Mouse (Mus musculus) activated CD4-positive, CD25-positive, alpha-beta regulatory T cell, adult 4 months (primary cell): ENCODE measurements around the gene Ofd1. TPM values are rescaled to one million over a fixed set of nuclear protein-coding genes. Genes with fewer than 3 reads are reported as not detected.

Source experiments
- ATAC-seq: one replicate; pipeline ENCODE4 v1.8.0; 2017
- polyA plus RNA-seq, 2 experiments: library from polyadenylated mRNA; unstranded; fragments of 100-300 nt; shearing (Covaris generic); gene quantifications; one replicate each; pipeline ENCODE4 v1.2.1; 2017

Gene Ofd1
- polyA plus RNA-seq: 1 to 10 TPM; 6.0 to 7.1 TPM

DNA sequence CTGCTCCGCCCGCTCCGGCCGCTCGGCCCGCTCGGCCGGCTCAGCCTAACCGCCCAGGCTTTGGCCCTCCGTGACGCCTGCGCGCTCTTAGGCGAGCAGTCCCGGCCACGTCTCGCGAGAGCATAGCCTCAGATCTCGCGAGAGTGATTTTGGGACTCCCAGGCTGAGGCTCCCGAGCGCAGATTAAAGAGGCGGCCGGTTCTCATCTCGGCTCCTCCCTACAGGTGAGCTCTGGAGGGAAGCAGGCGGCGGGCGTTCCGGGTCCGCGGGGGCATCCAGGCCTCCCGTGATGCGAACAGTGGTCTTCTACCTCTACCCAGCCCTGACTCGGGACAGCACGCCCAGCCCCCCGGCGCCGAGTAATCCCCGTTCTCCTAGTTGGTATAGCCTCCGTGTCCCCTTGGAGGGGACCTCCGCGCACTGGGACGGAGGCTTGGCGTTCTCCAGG is at the start of gene Ofd1:
Gene Ofd1, minus strand, starts transcription at position 89 of the 448 bp plus-strand sequence.
- peak; percentile 99 for ATAC-seq

DNA sequence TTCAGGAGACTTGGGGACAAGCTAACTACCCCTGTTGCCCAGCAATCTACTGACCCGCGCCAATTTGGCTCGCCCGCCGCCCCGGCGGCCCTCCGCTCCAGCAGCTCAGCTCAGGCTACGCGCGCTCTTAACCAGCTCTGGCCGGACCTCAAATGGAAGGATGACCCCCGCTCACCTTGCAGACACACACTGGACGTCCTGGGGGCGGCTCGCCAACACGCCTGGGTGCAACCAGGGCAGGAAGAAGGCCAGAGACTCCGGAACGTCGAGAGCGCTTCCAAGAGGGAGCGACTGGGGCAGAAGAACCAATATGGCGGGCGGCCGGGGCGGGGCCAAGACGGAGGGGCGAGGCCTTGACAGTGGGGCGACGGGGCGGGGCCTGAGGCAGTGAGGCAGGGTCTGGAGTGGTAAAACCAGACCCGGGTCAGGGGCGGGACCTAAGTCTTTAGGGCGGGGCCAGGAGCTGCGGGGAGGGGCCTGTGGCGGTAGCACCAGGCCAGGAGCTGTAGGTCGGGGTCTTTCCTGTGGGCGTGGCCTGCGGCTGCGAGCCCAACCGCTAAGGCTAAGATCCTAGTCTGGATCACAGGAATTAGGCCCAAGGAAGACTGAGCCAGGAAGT is 39.0 kb upstream of the Ofd1 start, which contains the start of gene Rab9:
Gene Rab9, minus strand, starts transcription at position 503 of the 619 bp plus-strand sequence.
- ATAC-seq: peak; percentile 92

DNA sequence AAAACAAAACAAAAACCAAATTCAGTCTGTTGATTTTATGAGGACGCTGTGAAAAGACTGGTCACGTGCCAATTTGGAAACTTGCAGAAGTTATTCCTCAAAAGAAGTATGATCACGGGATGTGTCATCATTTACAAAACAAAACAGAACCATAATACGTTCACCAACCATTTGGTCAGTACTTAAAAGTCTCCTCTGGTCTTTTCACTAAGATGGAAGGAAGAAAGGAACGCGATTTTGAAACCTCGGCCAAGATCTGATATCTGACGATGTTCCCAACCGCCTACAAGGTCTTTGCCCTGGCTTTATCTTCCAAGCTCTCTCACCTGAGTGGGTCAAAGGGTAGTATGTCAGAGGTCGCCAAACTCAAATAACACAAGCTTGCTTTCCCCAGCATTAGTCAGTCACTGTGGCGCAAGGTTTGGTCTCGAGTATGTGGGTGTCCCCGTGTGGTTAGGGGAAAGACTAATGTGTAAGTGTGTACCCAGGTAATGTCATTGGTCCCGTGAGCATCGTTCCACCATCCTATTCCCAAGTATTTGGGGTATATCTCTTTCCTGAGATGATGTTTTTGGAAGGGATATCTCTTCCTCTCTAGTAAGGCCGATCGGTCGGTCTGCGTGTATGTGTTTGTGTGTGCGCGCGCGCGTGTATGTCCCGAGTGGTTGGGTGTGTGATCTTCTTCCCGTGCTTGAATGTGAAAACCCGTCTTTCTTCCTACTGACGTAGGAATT is 38.3 kb upstream of the Ofd1 start:
- peak; percentile 37 for ATAC-seq

GRCm38 (mm10) chrX:166477393-166477792 is 36.9 kb upstream of the Ofd1 start:
- ATAC-seq: no peak

GRCm38 (mm10) chrX:166472612-166473011 is 32.1 kb upstream of the Ofd1 start:
- ATAC-seq: no peak

DNA sequence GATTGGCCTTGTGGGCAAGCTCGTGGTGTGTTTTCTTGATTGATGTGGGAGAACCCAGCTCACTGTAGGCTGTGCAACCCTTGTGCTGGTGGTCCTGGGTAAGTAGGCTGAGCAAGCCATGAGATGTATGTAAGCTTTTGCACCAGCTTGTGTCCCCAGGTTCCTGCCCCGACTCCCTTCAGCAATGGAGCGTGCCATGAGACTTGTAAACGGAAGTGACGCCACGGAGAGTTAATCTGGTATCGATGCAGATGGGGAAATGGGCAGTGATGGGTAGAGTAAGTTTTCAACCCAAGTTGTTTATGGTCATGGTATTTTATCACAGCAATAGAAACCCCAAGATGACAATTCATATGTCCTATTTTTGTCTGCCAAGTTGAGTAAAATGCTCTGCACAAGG is 27.8 kb upstream of the Ofd1 start:
- ATAC-seq: no peak

DNA sequence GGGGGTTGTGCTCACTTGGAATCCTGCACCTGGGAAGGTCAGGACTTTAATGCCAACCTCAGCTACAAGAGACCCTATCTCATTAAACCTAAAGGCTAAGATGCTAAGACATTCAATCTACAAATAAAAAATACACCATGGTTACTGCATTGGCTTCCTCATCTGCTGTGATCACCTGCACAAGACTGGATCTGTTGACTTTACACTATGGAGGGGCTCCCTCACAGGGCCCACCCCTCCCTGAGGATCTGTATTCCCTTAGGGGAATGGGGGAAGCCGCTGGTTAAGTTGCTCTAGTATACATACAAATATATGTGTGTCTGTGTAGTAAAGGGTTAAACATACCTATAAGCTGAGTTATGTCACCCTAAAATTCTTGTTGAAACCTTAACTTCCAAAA is 15.0 kb upstream of the Ofd1 start:
- no peak for ATAC-seq

DNA sequence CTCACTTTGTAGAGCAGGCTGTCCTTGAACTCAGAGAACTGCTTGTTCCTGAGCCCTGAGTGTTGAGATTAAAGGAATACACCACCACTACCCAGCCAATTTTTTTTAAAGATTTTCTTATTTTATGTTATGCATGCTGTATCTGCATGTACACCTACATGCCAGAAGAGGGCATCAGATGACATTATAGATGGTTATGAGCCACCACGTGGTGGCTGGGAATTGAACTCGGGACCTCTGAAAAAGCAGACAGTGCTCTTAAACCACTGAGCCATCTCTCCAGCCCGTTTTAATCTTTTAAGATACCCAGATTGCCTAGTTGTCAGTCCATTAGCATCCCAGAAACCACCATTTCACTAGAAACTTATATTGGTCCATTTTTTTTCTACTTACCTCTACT is 13.8 kb upstream of the Ofd1 start:
- no peak for ATAC-seq

DNA sequence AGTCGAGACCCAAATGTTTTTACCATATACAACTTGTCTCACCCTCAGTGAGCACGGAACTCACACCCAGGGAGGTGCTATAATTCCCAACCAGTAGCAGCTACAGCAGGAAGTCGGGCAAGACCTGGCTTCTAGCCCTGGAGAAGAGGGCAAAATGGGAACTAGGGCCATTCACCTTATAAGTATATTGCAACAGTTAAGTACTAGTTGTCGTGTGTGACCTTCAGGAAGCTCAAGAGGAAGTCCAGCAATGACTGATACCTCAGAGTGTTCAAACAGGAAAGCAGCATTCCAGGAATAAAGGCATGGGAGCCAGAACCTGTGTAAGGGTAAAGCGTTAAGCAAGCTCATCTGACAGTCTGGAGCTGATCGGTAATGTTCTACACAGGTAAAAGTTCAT is 13.0 kb upstream of the Ofd1 start:
- no peak for ATAC-seq

DNA sequence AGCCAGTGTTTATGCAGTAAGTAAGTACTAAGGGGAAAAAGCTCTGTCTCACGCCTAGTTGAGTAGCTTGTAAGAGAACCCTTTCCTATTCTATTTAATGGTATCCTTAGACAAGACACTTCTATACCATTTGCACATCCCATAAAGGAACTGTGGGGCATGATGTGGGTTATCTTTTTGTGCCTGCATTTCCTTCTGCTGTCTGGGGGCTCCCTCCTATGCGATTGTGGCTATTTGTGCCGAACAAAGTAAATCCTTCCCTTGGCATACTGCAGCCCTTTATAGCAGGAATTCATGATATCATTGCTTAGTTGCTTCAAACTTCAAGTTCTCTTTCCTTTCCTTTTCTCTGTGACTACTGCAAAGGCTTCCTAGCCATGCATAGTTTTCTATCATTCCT is 4.0 kb upstream of the Ofd1 start:
- ATAC-seq: no peak

GRCm38 (mm10) chrX:166440036-166440615 is 378 bp downstream of the Ofd1 start, which contains the start of gene Trappc2:
Gene Trappc2 (plus strand): TSS chrX:166440574.
- peak; percentile 43 for ATAC-seq

DNA sequence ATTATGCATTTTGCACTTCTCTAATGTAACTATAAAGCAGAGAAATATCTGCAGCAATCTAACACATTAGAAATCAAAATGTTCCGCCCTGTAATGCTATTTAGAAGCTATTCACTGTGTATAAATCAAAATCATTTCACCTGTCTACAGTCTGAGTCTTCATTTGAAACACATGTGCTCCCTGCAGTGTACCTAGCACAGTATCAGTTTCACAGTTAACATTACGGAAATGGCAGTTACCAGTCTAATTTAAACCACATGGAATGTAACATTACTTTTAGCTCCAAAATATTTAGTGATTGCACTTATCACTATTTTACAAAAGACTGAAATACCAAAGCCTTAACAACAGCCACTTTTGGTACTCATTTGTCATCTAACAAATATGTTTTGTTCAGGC is 5.7 kb downstream of the Ofd1 start:
- no peak for ATAC-seq

GRCm38 (mm10) chrX:166416196-166416595 is 24.3 kb downstream of the Ofd1 start:
- ATAC-seq: no peak

GRCm38 (mm10) chrX:166407865-166408264 is 32.6 kb downstream of the Ofd1 start:
- ATAC-seq: no peak

DNA sequence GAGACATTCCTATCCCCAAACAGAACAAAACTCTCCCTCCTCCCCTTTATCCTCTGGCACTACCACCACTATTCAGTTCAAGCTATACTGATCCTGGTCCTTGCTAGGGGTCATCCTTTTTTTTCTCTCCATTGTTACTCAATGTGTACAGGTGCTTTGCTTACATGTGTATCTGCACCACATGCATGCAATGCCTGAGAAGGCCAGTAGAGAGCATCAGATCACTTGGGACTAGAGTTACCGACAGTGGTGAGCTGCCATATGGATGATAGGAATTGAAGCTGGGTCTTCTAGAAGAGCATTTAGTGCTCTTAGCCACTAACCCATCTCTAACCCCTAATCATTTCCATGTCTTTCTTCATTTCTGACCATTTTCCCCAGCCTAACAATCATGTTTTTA is 46.8 kb downstream of the Ofd1 start:
- no peak for ATAC-seq

GRCm38 (mm10) chrX:166386656-166387055 is 53.8 kb downstream of the Ofd1 start:
- ATAC-seq: no peak

- ATAC-seq: no peak
Observed at GRCm38 (mm10) chrX:166384935-166385334, 55.6 kb downstream of the Ofd1 start.

GRCm38 (mm10) chrX:166383606-166384005 is 56.9 kb downstream of the Ofd1 start:
- ATAC-seq: no peak

DNA sequence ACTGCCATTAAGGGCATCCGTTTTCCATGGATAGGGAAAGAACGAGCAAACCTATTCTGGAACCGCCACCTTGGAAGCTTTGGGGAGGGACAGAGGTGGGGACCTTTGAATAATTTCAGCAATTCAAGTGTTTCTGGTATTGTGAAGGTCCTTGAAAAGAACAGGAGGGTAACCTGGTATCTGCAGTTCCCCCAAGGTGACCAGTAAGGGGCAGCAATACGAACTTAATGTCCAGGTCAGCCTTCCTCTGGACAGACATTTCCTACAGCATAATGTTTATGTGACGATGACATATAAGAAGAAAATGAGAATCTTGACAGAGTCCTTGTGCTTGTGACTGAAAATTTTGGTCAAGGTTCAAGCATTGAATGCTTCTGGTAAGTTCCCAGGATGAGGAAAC is 61.9 kb downstream of the Ofd1 start:
- ATAC-seq: no peak

DNA sequence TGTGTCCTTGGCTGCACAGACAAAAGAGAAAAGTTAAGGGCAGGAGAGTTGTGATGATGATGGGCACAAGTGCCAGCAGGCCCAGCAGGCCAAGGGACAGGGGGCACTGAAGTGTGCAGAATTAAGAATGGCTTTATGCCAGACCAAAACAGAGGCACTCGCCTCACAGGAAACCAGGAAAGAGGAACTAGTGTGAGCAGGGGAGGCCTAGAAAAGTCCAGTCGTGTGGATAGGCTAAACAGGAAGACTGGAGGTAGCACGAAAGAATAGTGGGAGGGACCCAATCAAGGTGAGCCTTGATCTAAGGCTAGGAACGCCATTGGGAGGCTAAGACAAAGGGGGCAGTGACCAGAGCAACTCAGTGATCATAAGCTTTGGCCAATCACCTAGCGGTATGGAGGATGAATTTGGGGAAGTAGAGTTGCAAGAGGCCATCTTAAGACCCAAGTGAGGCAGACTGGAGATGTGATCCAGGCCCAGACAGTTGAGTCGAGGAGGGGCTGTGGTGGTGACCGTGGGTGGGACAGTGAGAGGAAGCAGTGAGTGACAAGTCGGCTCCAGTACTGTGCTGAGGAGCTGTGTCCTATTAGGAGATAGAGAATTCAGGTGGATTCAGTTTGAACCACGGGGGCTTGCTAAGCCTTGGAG is 63.7 kb downstream of the Ofd1 start:
- no peak for ATAC-seq

DNA sequence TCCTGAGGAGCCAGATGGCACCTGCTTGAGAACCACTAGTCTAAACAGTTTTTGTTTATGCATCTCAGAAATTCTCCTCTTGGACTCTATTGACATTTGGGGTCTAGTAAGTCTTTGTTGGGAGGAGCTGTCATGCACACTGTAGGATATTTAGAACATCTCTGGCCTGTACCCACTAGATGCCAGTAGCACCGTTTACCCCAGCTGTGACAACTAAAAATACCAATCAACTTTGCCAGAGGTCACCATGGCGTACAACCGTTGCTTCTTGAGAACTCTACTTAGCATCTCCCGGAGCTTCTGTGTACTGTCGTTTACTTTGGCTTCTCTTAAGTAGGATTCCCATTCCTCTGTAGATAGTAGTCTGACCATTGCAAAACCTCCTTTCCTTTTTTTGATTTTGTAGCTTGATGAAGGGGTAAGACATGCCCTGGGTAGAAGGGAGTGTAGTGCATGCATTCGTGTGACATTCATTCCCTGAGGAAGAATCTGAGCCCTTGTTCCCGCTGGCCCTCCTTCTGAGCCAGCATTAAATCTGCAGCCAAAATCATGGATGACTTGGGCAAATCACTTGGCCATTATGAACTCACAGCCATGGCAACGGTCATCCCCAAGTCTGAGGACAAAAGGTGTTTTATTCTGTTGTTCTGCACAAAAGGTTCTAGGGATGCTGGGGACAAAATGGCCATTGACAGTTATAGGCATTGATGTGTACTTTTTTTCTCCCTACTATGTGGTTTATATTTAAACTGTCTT is 74.9 kb downstream of the Ofd1 start:
- no peak for ATAC-seq

GRCm38 (mm10) chrX:166360455-166360854 is 80.0 kb downstream of the Ofd1 start:
- no peak for ATAC-seq
